Mouse (Mus musculus) ES-E14 (cell line): ENCODE measurements around the gene Aaas.

Experiments used
- CHD2 ChIP-seq: IDR thresholded peaks from 2 replicates; pipeline ENCODE4 v1.6.1; 2014; ENCODE audit warnings: mild to moderate bottlenecking, low read depth, low read length, inconsistent platforms
- HCFC1 ChIP-seq: IDR thresholded peaks from 2 replicates; pipeline ENCODE4 v1.6.1; 2012; ENCODE audit warnings: low read length, inconsistent platforms, borderline replicate concordance; ENCODE audit not compliant: insufficient read depth
- MAFK ChIP-seq: IDR thresholded peaks from 2 replicates; pipeline ENCODE4 v1.6.1; 2014; ENCODE audit warnings: mild to moderate bottlenecking, low read depth, low read length, inconsistent platforms; ENCODE audit not compliant: insufficient read depth
- ZC3H11A ChIP-seq: IDR thresholded peaks from 2 replicates; pipeline ENCODE4 v1.6.1; 2012; ENCODE audit warnings: low read depth, mild to moderate bottlenecking, inconsistent platforms, low read length, borderline replicate concordance
- ZNF384 ChIP-seq: IDR thresholded peaks from 2 replicates; pipeline ENCODE4 v1.6.1; 2012; ENCODE audit warnings: low read depth, low read length, inconsistent platforms

- no peak for TF ChIP-seq HCFC1
- no peak for TF ChIP-seq MAFK
- TF ChIP-seq CHD2: no peak
- TF ChIP-seq ZC3H11A: no peak
- TF ChIP-seq ZNF384: no peak
These were observed 39.1 kb downstream of the Aaas start for GRCm38 (mm10) chr15:102311489-102311888.
